Mouse (Mus musculus): ENCODE results near the gene U90926. TPM values are rescaled to one million over a fixed set of nuclear protein-coding genes. Genes with fewer than 3 reads are reported as not detected.

U90926 gene
- total and polyA plus RNA-seq, 2 experiments from 2014 or later = not detected

DNA sequence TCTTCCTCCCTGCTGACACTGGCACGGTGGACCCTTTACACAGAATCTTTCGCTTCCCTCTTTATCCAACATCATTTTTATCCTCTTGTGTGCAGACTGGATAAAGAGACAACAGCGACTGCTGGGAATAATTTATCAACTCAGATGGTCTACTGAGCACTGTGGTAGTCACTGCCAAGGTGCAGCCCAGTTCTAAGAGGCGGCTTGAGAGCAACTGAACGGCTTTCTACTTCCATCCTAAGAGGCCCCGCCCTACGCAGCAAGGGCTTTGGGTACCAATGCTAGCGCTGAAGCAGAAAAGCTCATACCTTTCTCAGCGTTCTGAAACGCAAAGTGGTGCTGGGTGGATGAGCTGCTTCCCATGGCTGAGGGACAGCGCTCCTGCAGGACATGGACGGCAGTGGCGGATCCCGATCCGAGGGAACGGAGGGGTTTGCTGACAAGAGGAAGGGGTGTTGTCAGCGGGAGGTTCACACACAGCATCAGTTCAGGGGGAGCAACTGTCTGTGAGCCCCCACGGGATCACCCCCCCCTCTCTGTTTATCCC, 37.7 kb upstream of the U90926 start:
- 0 out of 2 replicates have a peak, but pooled peaks have one; percentile 60 for ATAC-seq (ENCODE audit: insufficient read depth, low read depth)
- WGBS = 19% methylated on average over 18 of the region's 18 CpGs
- Histone ChIP-seq H3K4me2 (ENCODE audit: low read depth, low read length) (no peak overlapping the region), H3K4me3 (ENCODE audit: low read depth, low read length) (no peak overlapping the region), H3K9me3 (replicated peaks; ENCODE audit: control insufficient read depth, low read length) (0 out of 2 replicates have a peak, but pooled peaks cover 7% of the 10 kb centered on the region), H3K27ac (ENCODE audit: low read depth) (no peak overlapping the region), H3K4me1 (ENCODE audit: control insufficient read depth, insufficient read depth) (no peaks in the 10 kb centered on the region), H3K27me3 (ENCODE audit: control insufficient read depth, insufficient read depth, low read length) (no peaks in the 10 kb centered on the region), H3K9ac (replicated peaks; ENCODE audit: low read depth, low read length) (no peak overlapping the region), H3K36me3 (replicated peaks; ENCODE audit: control insufficient read depth, insufficient read depth, low read length) (no peaks in the 10 kb centered on the region)
- TF ChIP-seq CTCF (IDR thresholded peaks at IDR 0.05; ENCODE audit: low read depth) (peak; percentile 45), EP300 (IDR thresholded peaks at IDR 0.05; ENCODE audit: low read depth) (no peak)
- no peak for DNase-seq (ENCODE audit: low spot score)

DNA sequence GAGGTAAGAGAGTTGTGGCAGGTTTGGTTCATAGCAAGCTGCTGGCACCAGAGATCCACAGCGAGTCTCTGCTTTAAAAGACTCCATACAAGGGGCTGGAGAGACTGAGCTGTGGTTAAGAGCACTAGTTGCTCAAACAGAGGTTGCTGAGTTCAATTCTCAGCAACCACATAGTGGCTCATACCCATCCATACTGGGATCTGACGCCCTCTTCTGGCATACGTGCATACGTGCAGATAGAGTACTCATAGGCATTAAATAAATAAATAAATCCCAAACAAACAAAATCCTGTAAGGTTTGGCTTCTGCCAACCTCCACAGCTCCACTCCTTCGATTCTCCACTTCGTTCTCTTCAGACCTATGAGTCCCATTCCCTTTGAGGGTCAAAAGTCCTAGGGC, 36.8 kb upstream of the U90926 start:
- H3K9me3 ChIP-seq (replicated peaks; ENCODE audit: control insufficient read depth, low read length) = 0 out of 2 replicates have a peak, but pooled peaks cover 7% of the 10 kb centered on the region
- 86% methylated on average over 6 of the region's 6 CpGs for WGBS
- H3K36me3 ChIP-seq (replicated peaks; ENCODE audit: control insufficient read depth, insufficient read depth, low read length) = no peaks in the 10 kb centered on the region
- H3K4me3 ChIP-seq (ENCODE audit: low read depth, low read length) = no peak overlapping the region
- H3K9ac ChIP-seq (replicated peaks; ENCODE audit: low read depth, low read length) = no peak overlapping the region
- no peak overlapping the region for H3K4me2 ChIP-seq (ENCODE audit: low read depth, low read length)
- H3K27me3 ChIP-seq (ENCODE audit: control insufficient read depth, insufficient read depth, low read length) = no peaks in the 10 kb centered on the region
- no peaks in the 10 kb centered on the region for H3K4me1 ChIP-seq (ENCODE audit: control insufficient read depth, insufficient read depth)
- DNase-seq (ENCODE audit: low spot score) (no peak), ATAC-seq (ENCODE audit: insufficient read depth, low read depth) (no peak)
- H3K27ac ChIP-seq (ENCODE audit: low read depth) = no peak overlapping the region
- TF ChIP-seq EP300 (IDR thresholded peaks at IDR 0.05; ENCODE audit: low read depth) (no peak), CTCF (IDR thresholded peaks at IDR 0.05; ENCODE audit: low read depth) (no peak)

DNA sequence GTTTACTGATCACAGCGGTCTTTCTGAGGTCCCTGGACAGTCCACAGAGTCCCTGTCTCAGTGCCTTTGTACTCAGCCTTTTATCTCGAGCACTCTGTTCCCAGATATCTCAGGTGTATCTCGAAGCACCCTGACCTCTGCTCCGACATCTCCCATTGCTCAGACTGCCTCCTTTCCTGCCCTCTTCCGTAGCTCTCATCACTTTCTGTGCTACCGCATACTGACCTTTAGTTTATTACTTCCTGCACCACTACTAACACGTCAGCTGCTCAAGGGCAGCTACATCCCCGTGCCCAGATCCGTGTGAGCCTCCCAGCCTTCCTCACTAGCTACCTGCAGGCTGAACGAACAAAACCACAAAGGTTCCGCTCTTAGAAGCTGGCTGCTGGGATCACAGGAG, 33.4 kb upstream of the U90926 start:
- Histone ChIP-seq H3K4me3 (ENCODE audit: low read depth, low read length) (no peak overlapping the region), H3K36me3 (replicated peaks; ENCODE audit: control insufficient read depth, insufficient read depth, low read length) (no peaks in the 10 kb centered on the region), H3K27ac (ENCODE audit: low read depth) (no peak overlapping the region), H3K9ac (replicated peaks; ENCODE audit: low read depth, low read length) (no peak overlapping the region), H3K4me1 (ENCODE audit: control insufficient read depth, insufficient read depth) (no peaks in the 10 kb centered on the region), H3K4me2 (ENCODE audit: low read depth, low read length) (no peak overlapping the region), H3K27me3 (ENCODE audit: control insufficient read depth, insufficient read depth, low read length) (no peaks in the 10 kb centered on the region), H3K9me3 (replicated peaks; ENCODE audit: control insufficient read depth, low read length) (0 out of 2 replicates have a peak, but pooled peaks cover 7% of the 10 kb centered on the region)
- no peak for TF ChIP-seq EP300 (IDR thresholded peaks at IDR 0.05; ENCODE audit: low read depth)
- TF ChIP-seq CTCF (IDR thresholded peaks at IDR 0.05; ENCODE audit: low read depth) = no peak
- DNase-seq (ENCODE audit: low spot score) (no peak), ATAC-seq (ENCODE audit: insufficient read depth, low read depth) (no peak)
- 70% methylated on average over 11 of the region's 11 CpGs for WGBS

DNA sequence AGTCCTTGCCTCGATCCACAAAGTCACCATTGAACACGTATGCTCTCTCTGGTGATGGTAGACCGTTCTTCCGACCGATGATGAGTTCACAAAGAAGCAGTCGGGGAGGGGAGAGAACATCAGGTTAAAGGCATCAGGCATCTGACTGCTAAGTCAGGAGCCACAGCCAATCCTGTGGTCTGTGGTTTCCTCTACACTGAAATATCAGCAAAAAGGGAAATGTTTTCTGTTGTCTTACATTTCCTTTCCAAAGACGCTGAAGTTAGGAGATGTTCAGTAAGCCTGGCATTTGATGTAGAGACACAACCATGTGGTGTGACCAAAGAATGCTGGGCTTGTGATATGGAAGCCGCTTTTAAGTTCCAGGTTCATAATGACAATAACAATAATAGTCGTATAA, 30.3 kb upstream of the U90926 start:
- Histone ChIP-seq H3K9me3 (replicated peaks; ENCODE audit: control insufficient read depth, low read length) (0 out of 2 replicates have a peak, but pooled peaks cover 7% of the 10 kb centered on the region), H3K27me3 (ENCODE audit: control insufficient read depth, insufficient read depth, low read length) (no peaks in the 10 kb centered on the region), H3K36me3 (replicated peaks; ENCODE audit: control insufficient read depth, insufficient read depth, low read length) (no peaks in the 10 kb centered on the region), H3K4me1 (ENCODE audit: control insufficient read depth, insufficient read depth) (no peaks in the 10 kb centered on the region), H3K9ac (replicated peaks; ENCODE audit: low read depth, low read length) (no peak overlapping the region), H3K4me2 (ENCODE audit: low read depth, low read length) (no peak overlapping the region), H3K4me3 (ENCODE audit: low read depth, low read length) (no peak overlapping the region), H3K27ac (ENCODE audit: low read depth) (no peak overlapping the region)
- DNase-seq (ENCODE audit: low spot score) (no peak), ATAC-seq (ENCODE audit: insufficient read depth, low read depth) (no peak)
- WGBS = 84% methylated on average over 9 of the region's 9 CpGs
- TF ChIP-seq EP300 (IDR thresholded peaks at IDR 0.05; ENCODE audit: low read depth) (no peak), CTCF (IDR thresholded peaks at IDR 0.05; ENCODE audit: low read depth) (no peak)

DNA sequence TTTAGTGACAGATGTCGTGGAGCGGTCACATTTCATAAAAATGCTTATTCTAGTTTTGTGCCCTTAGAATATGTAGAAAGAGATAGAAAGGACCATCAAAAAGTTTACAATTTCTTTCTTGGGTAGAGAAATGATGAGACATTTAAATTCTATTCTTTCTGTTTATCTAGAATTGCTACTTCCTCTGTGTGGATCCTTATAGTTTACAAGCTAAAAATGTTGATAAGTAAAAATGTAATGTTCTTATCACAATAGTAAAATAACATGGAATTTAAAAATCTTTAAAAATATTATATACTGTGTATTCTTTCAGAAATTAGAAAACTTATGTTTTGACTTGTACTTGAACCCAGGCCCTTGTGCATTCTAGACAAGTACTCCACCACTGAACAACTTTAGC, 29.7 kb upstream of the U90926 start:
- Histone ChIP-seq H3K9ac (replicated peaks; ENCODE audit: low read depth, low read length) (no peak overlapping the region), H3K27me3 (ENCODE audit: control insufficient read depth, insufficient read depth, low read length) (no peaks in the 10 kb centered on the region), H3K27ac (ENCODE audit: low read depth) (no peak overlapping the region), H3K36me3 (replicated peaks; ENCODE audit: control insufficient read depth, insufficient read depth, low read length) (no peaks in the 10 kb centered on the region), H3K4me3 (ENCODE audit: low read depth, low read length) (no peak overlapping the region), H3K4me1 (ENCODE audit: control insufficient read depth, insufficient read depth) (no peaks in the 10 kb centered on the region), H3K4me2 (ENCODE audit: low read depth, low read length) (no peak overlapping the region), H3K9me3 (replicated peaks; ENCODE audit: control insufficient read depth, low read length) (0 out of 2 replicates have a peak, but pooled peaks cover 5% of the 10 kb centered on the region)
- ATAC-seq (ENCODE audit: insufficient read depth, low read depth) = no peak
- WGBS = 90% methylated on average over 2 of the region's 2 CpGs
- TF ChIP-seq EP300 (IDR thresholded peaks at IDR 0.05; ENCODE audit: low read depth) (no peak), CTCF (IDR thresholded peaks at IDR 0.05; ENCODE audit: low read depth) (no peak)
- DNase-seq (ENCODE audit: low spot score) = no peak

DNA sequence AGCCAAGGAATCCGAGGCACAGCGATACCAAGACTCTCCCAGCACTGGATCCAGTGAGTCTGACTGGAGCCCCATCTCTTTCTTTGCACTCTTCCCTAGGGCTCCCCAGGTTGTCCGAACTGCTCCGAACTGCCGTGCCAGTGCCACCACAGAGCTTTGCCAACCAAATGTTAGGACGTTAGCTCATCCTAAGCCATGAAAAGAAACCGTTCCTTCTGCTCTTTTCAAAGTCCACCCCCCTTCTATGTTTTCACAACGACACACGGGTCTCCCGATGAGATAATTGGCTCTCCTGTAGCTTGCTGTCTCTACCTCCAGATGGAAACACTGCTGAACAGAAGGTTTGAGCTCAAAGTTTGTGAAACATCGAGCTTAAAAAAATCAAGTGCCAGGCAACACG, 25.6 kb upstream of the U90926 start:
- 86% methylated on average over 12 of the region's 12 CpGs for WGBS
- no peak overlapping the region for H3K4me2 ChIP-seq (ENCODE audit: low read depth, low read length)
- TF ChIP-seq EP300 (IDR thresholded peaks at IDR 0.05; ENCODE audit: low read depth) (no peak), CTCF (IDR thresholded peaks at IDR 0.05; ENCODE audit: low read depth) (no peak)
- no peak for ATAC-seq (ENCODE audit: insufficient read depth, low read depth)
- no peaks in the 10 kb centered on the region for H3K27me3 ChIP-seq (ENCODE audit: control insufficient read depth, insufficient read depth, low read length)
- no peaks in the 10 kb centered on the region for H3K4me1 ChIP-seq (ENCODE audit: control insufficient read depth, insufficient read depth)
- H3K36me3 ChIP-seq (replicated peaks; ENCODE audit: control insufficient read depth, insufficient read depth, low read length) = no peaks in the 10 kb centered on the region
- H3K27ac ChIP-seq (ENCODE audit: low read depth) = no peak overlapping the region
- no peaks in the 10 kb centered on the region for H3K9me3 ChIP-seq (replicated peaks; ENCODE audit: control insufficient read depth, low read length)
- no peak for DNase-seq (ENCODE audit: low spot score)
- H3K4me3 ChIP-seq (ENCODE audit: low read depth, low read length) = no peak overlapping the region
- no peak overlapping the region for H3K9ac ChIP-seq (replicated peaks; ENCODE audit: low read depth, low read length)

All from heart, postnatal 0 days (tissue).